Mouse (Mus musculus): Measurements from ENCODE around the gene Neurl1a.

- TF ChIP-seq GATA1 (IDR thresholded peaks at IDR 0.05; ENCODE audit: borderline replicate concordance, low read length) (no peak), FLI1 (IDR thresholded peaks at IDR 0.05; ENCODE audit: low read length) (no peak)
Measured at GRCm38 (mm10) chr19:47291307-47292080, 112.9 kb downstream of the Neurl1a start.

All from megakaryocyte, embryonic 14.5 days (primary cell).